Mouse (Mus musculus) cortical plate, adult 2 months (tissue): ENCODE results near the gene Pgs1. TPM values are rescaled to one million over a fixed set of nuclear protein-coding genes. Genes with fewer than 3 reads are reported as not detected.

Experiments
- H3K27ac ChIP-seq: fragments of 200-500 bp; 2 replicates; pipeline ENCODE4 v1.5.1; 2012; ENCODE audit warnings: low read length, control low read depth, inconsistent platforms; ENCODE audit not compliant: insufficient read depth
- H3K4me1 ChIP-seq: fragments of 200-500 bp; 2 replicates; pipeline ENCODE4 v1.6.1; 2011; ENCODE audit warnings: low read length; ENCODE audit not compliant: control insufficient read depth, insufficient read depth
- H3K4me3 ChIP-seq: fragments of 200-500 bp; 2 replicates; pipeline ENCODE4 v1.5.1; 2011; ENCODE audit warnings: mild to moderate bottlenecking, low read length, control low read depth; ENCODE audit not compliant: insufficient read depth
- CTCF ChIP-seq: fragments of 200-500 bp; IDR thresholded peaks from 2 replicates; pipeline ENCODE4 v1.5.1; 2011; ENCODE audit warnings: mild to moderate bottlenecking, control low read depth, low read length; ENCODE audit not compliant: insufficient read depth; ENCODE audit errors: extremely low read depth
- POLR2A ChIP-seq: fragments of 200-500 bp; IDR thresholded peaks from 2 replicates; pipeline ENCODE4 v1.6.1; 2011; ENCODE audit warnings: mild to moderate bottlenecking, low read length, control low read depth; ENCODE audit not compliant: insufficient read depth; ENCODE audit errors: extremely low read depth
- polyA plus RNA-seq: library from polyadenylated mRNA; depleted of rRNA; stranded (reverse); fragments of >200 nt; gene quantifications from 2 replicates; pipeline ENCODE4 v1.2.3, GENCODE M21; 2012; rRNA removed

Pgs1 gene
- polyA plus RNA-seq, 1 experiment, result 81.6 TPM

GRCm38 (mm10) chr11:118058872-118059271 lies 72.8 kb downstream of the Pgs1 start:
- Histone ChIP-seq H3K27ac (no peak overlapping the region), H3K4me1 (no peaks in the 10 kb centered on the region), H3K4me3 (no peak overlapping the region)
- no peak for TF ChIP-seq POLR2A
- TF ChIP-seq CTCF, result no peak

DNA sequence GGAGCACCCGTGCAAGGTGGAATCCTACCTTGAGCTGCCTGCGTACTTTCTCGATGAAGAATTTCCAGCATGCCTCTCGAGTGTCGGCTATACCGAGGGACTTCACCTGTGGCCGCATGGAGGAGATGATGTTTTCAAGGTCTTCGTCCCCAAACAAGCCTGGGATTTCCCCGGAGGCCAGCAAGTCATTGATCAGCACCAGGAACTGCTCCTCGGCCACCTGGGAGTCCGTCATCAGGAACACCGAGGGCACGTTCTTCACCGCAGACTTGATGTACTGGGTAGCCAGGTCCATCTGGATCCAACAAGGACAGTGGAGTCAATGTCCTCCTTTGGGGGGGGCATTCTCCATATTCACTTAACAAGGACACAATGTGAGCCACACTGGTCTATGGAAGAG lies 73.9 kb downstream of the Pgs1 start:
- Histone ChIP-seq H3K27ac (no peak overlapping the region), H3K4me1 (no peaks in the 10 kb centered on the region), H3K4me3 (no peak overlapping the region)
- TF ChIP-seq POLR2A (no peak), CTCF (no peak)

DNA sequence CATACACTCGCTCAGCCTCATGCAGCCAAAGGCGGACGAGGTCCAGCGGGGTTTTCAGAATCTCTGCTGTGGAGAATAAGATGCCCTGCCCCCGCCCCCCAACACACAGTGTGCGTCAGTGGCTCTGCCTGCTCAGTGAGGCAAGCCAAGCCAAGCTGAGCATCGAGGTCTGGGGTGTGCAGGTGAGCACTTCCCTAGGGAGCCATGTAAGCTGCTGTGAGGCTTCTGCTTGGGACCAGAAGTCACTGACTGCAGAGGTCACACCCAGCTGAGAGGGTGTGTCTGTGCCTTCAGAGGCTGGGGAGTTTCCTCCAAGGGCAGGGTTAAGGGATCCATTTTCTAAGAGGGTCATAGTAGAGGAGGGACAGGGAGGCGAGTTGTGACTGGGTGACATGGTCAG lies 81.5 kb downstream of the Pgs1 start:
- Histone ChIP-seq H3K4me3 (no peak overlapping the region), H3K4me1 (no peaks in the 10 kb centered on the region), H3K27ac (no peak overlapping the region)
- no peak for TF ChIP-seq POLR2A
- TF ChIP-seq CTCF, result no peak

- no peak for TF ChIP-seq POLR2A
- TF ChIP-seq CTCF, result no peak
- no peaks in the 10 kb centered on the region for H3K4me1 ChIP-seq
- H3K27ac ChIP-seq, result no peak overlapping the region
- H3K4me3 ChIP-seq, result no peak overlapping the region
Observed at GRCm38 (mm10) chr11:118068812-118069332, 82.8 kb downstream of the Pgs1 start.

DNA sequence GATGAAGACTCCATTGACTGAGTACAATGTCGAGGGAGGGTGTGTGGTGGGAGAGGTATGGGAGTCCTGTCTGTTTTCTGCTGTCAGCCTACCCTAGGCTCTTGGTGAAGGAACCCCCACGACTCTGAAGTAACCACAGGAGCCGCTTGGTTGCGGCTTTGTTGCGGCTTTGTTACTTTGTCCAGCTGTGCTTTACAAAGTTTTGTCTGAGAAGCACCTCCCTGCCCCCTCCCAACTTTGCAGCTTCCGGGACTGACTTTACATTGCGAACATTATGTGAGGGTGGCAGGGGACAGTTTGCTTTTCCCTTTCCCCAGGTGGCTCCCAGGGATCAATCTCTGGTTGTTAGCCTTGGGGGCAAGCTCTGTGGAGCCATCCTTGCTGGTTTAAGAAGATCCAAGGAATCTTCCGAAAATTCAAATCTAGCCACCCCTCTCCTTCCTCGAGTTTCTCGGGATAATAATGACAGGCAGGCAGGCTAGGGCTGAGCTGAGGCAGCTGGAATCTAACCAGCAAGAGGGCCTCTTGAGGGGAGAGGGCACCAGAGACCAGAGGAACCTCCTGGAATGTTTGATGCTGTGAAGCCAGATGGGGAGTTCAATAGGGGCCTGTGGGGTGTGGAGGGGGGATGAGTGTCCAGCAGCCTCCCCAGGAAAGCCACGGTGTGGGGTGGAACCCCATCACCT lies 85.3 kb downstream of the Pgs1 start:
- TF ChIP-seq CTCF (no peak), POLR2A (no peak)
- Histone ChIP-seq H3K27ac (no peak overlapping the region), H3K4me1 (no peaks in the 10 kb centered on the region), H3K4me3 (no peak overlapping the region)

Other genes starting within 250 kb of the Pgs1 start
- gene Tmc8, start 204.2 kb upstream of the Pgs1 start, polyA plus RNA-seq, result 0.54 and 0.79 TPM in 2 replicates
- 9.1 and 9.7 TPM in 2 replicates for gene Tmc6, start 204.1 kb upstream of the Pgs1 start, polyA plus RNA-seq
- gene 6030468B19Rik, start 188.6 kb upstream of the Pgs1 start, polyA plus RNA-seq, result 0.47 and 0.50 TPM in 2 replicates
- 0.86 and 1.1 TPM in 2 replicates for gene Gm20708, start 176.6 kb upstream of the Pgs1 start, polyA plus RNA-seq
- 10.6 and 13.5 TPM in 2 replicates for gene Syngr2, start 176.6 kb upstream of the Pgs1 start, polyA plus RNA-seq
- gene Afmid, start 160.4 kb upstream of the Pgs1 start, polyA plus RNA-seq, result 4.4 TPM in 2 replicates
- gene Tk1, start 160.2 kb upstream of the Pgs1 start, polyA plus RNA-seq, result 1.0 and 1.9 TPM in 2 replicates
- 2.2 TPM in 2 replicates for gene Birc5, start 137.0 kb upstream of the Pgs1 start, polyA plus RNA-seq
- 0.04 TPM in 1 of 2 replicates, not detected in the other for gene Tmem235, start 125.5 kb upstream of the Pgs1 start, polyA plus RNA-seq
- 9.0 and 11.5 TPM in 2 replicates for gene Tha1, start 112.8 kb upstream of the Pgs1 start, polyA plus RNA-seq
- 5.0 TPM in 2 replicates for gene Socs3, start 16.2 kb upstream of the Pgs1 start, polyA plus RNA-seq
- 0.06 and 0.10 TPM in 2 replicates for gene Dnah17, start 144.3 kb downstream of the Pgs1 start, polyA plus RNA-seq